Mouse (Mus musculus): ENCODE measurements around the gene Gm19935. TPM values are rescaled to one million over a fixed set of nuclear protein-coding genes. Genes with fewer than 3 reads are reported as not detected.

The Gm19935 gene
- total and polyA plus RNA-seq, 3 experiments: not detected

DNA sequence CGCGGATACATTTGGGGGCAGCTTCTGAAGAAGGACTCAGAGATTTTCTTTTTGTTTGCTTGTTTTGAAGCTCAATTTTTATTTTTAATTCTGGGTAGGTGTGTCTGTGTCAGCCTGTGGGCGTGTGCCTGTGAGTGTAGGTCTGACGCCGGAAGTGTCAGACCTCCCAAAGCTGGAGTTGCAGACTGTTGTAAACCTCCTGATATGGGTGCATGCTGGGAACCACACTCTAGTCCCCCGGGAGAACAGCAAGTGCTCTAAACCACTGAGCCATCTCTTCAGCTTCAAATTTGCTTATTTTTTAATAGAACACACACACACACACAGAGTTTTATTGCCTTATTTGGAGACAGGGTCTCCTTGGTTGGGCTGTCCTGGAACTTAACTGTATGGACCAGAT, 25.9 kb upstream of the Gm19935 start:
- Histone ChIP-seq H3K36me3 (replicated peaks in 1 of 2; ENCODE audit: control insufficient read depth in 1 of 2, insufficient read depth in 1 of 2, low read length in 1 of 2) (peaks cover 6 to 14% of the 10 kb centered on the region in 2 experiments), H3K4me3 (replicated peaks in 1 of 3; ENCODE audit: low read depth in 2 of 3, low read length in 2 of 3, poor library complexity in 1 of 3) (no peak overlapping the region), H3K4me2 (ENCODE audit: insufficient read depth, low read depth, poor library complexity, severe bottlenecking) (no peak overlapping the region), H3K4me1 (ENCODE audit: control insufficient read depth in 1 of 2, insufficient read depth in 2 of 2) (peaks cover 15 to 52% of the 10 kb centered on the region in 2 experiments), H3K9ac (ENCODE audit: insufficient read depth, low read depth) (no peak overlapping the region), H3K9me3 (replicated peaks; ENCODE audit: low read length) (no peaks in the 10 kb centered on the region), H3K27ac (ENCODE audit: insufficient read depth, low read depth) (no peak overlapping the region), H3K27me3 (replicated peaks) (no peaks in the 10 kb centered on the region), H3K79me2 (replicated peaks; ENCODE audit: control insufficient read depth, extremely low read depth, insufficient read depth, poor library complexity, severe bottlenecking) (peaks cover 9% of the 10 kb centered on the region; the same call in 1 of the 2 replicates)
- 0 out of 2 replicates have a peak, but pooled peaks have one; percentile 11 for TF ChIP-seq TBP (conservative IDR thresholded peaks at IDR 0.05; ENCODE audit: low read depth, low read length)
- TF ChIP-seq POLR2A (IDR thresholded peaks at IDR 0.05; ENCODE audit: low read depth, low read length): no peak
- no peak for TF ChIP-seq USF2 (conservative IDR thresholded peaks at IDR 0.05; ENCODE audit: low read depth, low read length)
- TF ChIP-seq MXI1 (IDR thresholded peaks at IDR 0.05; ENCODE audit: low read depth, low read length): no peak
- no peak for TF ChIP-seq CTCF (conservative IDR thresholded peaks at IDR 0.05 in 1 of 2, IDR thresholded peaks at IDR 0.05 in 1 of 2; ENCODE audit: low read depth in 2 of 2, low read length in 2 of 2)
- no peak for TF ChIP-seq HCFC1 (IDR thresholded peaks at IDR 0.05; ENCODE audit: low read depth, low read length)
- in situ Hi-C loops (cut with MboI; ENCODE audit: low pct_ligation_motif_present, low pct_unique_long_range_greater_than_20kb, low sequenced_read_pairs) (no loop called here), dilution Hi-C loops (cut with MboI; ENCODE audit: extremely low pct_ligation_motif_present, extremely low pct_unique_long_range_greater_than_20kb, low sequenced_read_pairs) (no loop called here)
- DNase-seq (ENCODE audit: extremely low read depth): peak; percentile 84

DNA sequence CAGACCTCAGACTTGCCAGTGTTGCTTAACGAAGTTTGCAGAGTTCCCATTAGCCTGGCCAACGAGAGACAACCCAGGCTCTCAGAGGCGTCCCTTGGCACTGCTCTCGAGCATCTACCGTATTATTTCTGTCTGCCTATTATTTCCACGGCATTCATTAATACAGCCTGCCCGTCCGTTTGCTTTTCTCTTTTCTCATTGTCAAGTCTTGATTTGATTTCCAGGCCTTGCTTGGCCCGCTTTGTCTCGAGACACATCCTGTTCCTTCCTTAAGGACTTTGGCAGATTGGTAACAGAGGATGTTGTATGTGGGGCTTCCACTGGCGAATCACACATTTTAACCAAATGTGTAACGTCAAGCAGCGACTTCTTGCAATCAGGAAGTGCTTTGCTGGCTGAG, 24.1 kb upstream of the Gm19935 start:
- no peaks in the 10 kb centered on the region for H3K27me3 ChIP-seq (replicated peaks)
- no peaks in the 10 kb centered on the region for H3K9me3 ChIP-seq (replicated peaks; ENCODE audit: low read length)
- dilution Hi-C loops (cut with MboI; ENCODE audit: extremely low pct_ligation_motif_present, extremely low pct_unique_long_range_greater_than_20kb, low sequenced_read_pairs) (no loop called here), in situ Hi-C loops (cut with MboI; ENCODE audit: low pct_ligation_motif_present, low pct_unique_long_range_greater_than_20kb, low sequenced_read_pairs) (no loop called here)
- TF ChIP-seq TCF12 (IDR thresholded peaks at IDR 0.05; ENCODE audit: low read depth, low read length) (no peak), SIN3A (IDR thresholded peaks at IDR 0.05; ENCODE audit: low read length) (no peak), EP300 (IDR thresholded peaks at IDR 0.05; ENCODE audit: low read length) (no peak), RAD21 (IDR thresholded peaks at IDR 0.05; ENCODE audit: low read depth, low read length) (no peak), KAT2A (IDR thresholded peaks at IDR 0.05; ENCODE audit: insufficient replicate concordance, low read length) (no peak), MAX (IDR thresholded peaks at IDR 0.05; ENCODE audit: low read length) (no peak), CHD2 (IDR thresholded peaks at IDR 0.05; ENCODE audit: low read length) (no peak), USF1 (IDR thresholded peaks at IDR 0.05; ENCODE audit: low read depth, low read length) (no peak), TBP (conservative IDR thresholded peaks at IDR 0.05; ENCODE audit: low read depth, low read length) (no peak), BHLHE40 (IDR thresholded peaks at IDR 0.05; ENCODE audit: low read depth, low read length) (no peak), E2F4 (IDR thresholded peaks at IDR 0.05; ENCODE audit: insufficient replicate concordance, low read depth, low read length) (no peak), UBTF (IDR thresholded peaks at IDR 0.05; ENCODE audit: low read depth, low read length) (no peak), CTCF (conservative IDR thresholded peaks at IDR 0.05 in 1 of 2, IDR thresholded peaks at IDR 0.05 in 1 of 2; ENCODE audit: low read depth in 2 of 2, low read length in 2 of 2) (no peak)
- no peak for DNase-seq (ENCODE audit: extremely low read depth)
- H3K36me3 ChIP-seq (replicated peaks in 1 of 2; ENCODE audit: control insufficient read depth in 1 of 2, insufficient read depth in 1 of 2, low read length in 1 of 2): peaks cover 6 to 7% of the 10 kb centered on the region in 2 experiments
- no peak overlapping the region for H3K4me3 ChIP-seq (replicated peaks in 1 of 3; ENCODE audit: low read depth in 2 of 3, low read length in 2 of 3, poor library complexity in 1 of 3)
- H3K4me1 ChIP-seq (ENCODE audit: control insufficient read depth in 1 of 2, insufficient read depth in 2 of 2): peaks cover 17 to 68% of the 10 kb centered on the region in 2 experiments
- no peak overlapping the region for H3K4me2 ChIP-seq (ENCODE audit: insufficient read depth, low read depth, poor library complexity, severe bottlenecking)
- peaks cover 17% of the 10 kb centered on the region for H3K79me2 ChIP-seq (replicated peaks; ENCODE audit: control insufficient read depth, extremely low read depth, insufficient read depth, poor library complexity, severe bottlenecking)
- no peak overlapping the region for H3K9ac ChIP-seq (ENCODE audit: insufficient read depth, low read depth)
- no peak overlapping the region for H3K27ac ChIP-seq (ENCODE audit: insufficient read depth, low read depth)
